In genomic region chr3:17668839-17669238, GRCm38 (mm10) we compare ENCODE assay signal across 14 mouse cellular contexts.
"Had no signal": no experiment of that assay in that cellular context is flagged by ENCODE, and none has a peak within 500 bp of the region (broad histone marks: within the 10 kb centered on the region; RNA-seq: fewer than 3 reads in every experiment).

No protein-coding gene starts in this region.

- DNase-seq: lung, adult 18-20 months; lung, embryonic 14.5 days; lung, postnatal 10 days; lung, postnatal 4 days; retina, postnatal 1 day; right cerebral cortex, adult 18-20 months; right cerebral cortex, postnatal 25 days; right cerebral cortex, postnatal 4 days; spleen, adult 18-20 months; thymus, adult 18-20 months; thymus, postnatal 14 days; thymus, postnatal 36 days had no signal

- ATAC-seq: midbrain, embryonic 13.5 days; midbrain, embryonic 15.5 days had no signal
